Mouse (Mus musculus) lung, postnatal 0 days (tissue): ENCODE data around the gene Asap3. TPM values are rescaled to one million over a fixed set of nuclear protein-coding genes. Genes with fewer than 3 reads are reported as not detected.
A peak's percentile ranks its signal among the peaks of the same experiment; 100 is the strongest.

ENCODE experiments used
- ATAC-seq: fragments of 200-750 bp; cut with Nextera tagmentation; 2 replicates; pipeline ENCODE4 v1.8.0; 2017; ENCODE audit warnings: moderate library complexity
- DNase-seq: peaks from one replicate; pipeline ENCODE4 v3.0.0-alpha.2; 2016; ENCODE audit warnings: low spot score
- H3K27ac ChIP-seq: fragments of 300-500 bp; sonication (generic); 2 replicates; pipeline ENCODE4 v1.5.1; 2014; ENCODE audit warnings: antibody characterized with exemption, mild to moderate bottlenecking, low read length, mixed read lengths
- H3K27me3 ChIP-seq: fragments of 300-500 bp; sonication (generic); replicated peaks from 2 replicates; pipeline ENCODE4 v1.6.1; 2014; ENCODE audit warnings: low read length, mixed read lengths; ENCODE audit not compliant: insufficient read depth
- H3K36me3 ChIP-seq: fragments of 300-500 bp; sonication (generic); 2 replicates; pipeline ENCODE4 v1.6.1; 2014; ENCODE audit warnings: low read length, mixed read lengths; ENCODE audit not compliant: insufficient read depth
- H3K4me1 ChIP-seq: fragments of 300-500 bp; sonication (generic); 2 replicates; pipeline ENCODE4 v1.6.1; 2014; ENCODE audit warnings: antibody characterized with exemption, low read depth, low read length, mixed read lengths; ENCODE audit not compliant: insufficient read depth
- H3K4me2 ChIP-seq: fragments of 300-500 bp; sonication (generic); replicated peaks from 2 replicates; pipeline ENCODE4 v1.6.1; 2014; ENCODE audit warnings: low read depth, mild to moderate bottlenecking, low read length, moderate library complexity, mixed read lengths
- H3K4me3 ChIP-seq: fragments of 300-500 bp; sonication (generic); 2 replicates; pipeline ENCODE4 v1.5.1; 2014; ENCODE audit warnings: low read depth, low read length
- H3K9ac ChIP-seq: fragments of 300-500 bp; sonication (generic); replicated peaks from 2 replicates; pipeline ENCODE4 v1.6.1; 2014; ENCODE audit warnings: low read depth, mild to moderate bottlenecking
- H3K9me3 ChIP-seq: fragments of 300-500 bp; sonication (generic); 2 replicates; pipeline ENCODE4 v1.6.1; 2016; ENCODE audit warnings: low read length, mixed read lengths
- CTCF ChIP-seq: IDR thresholded peaks from 2 replicates; pipeline ENCODE4 v1.5.1; 2016; ENCODE audit warnings: antibody characterized with exemption, mild to moderate bottlenecking
- EP300 ChIP-seq: IDR thresholded peaks from 2 replicates; pipeline ENCODE4 v1.6.1; 2016; ENCODE audit warnings: antibody characterized with exemption, mild to moderate bottlenecking, control low read depth
- WGBS: fragments of 180-500 bp; shearing (Covaris S2); extraction: QIAGEN DNeasy Blood & Tissue Kit; methylation state at CpG from one replicate; pipeline ENCODE4 v1.1.7; 2014; 5-methylcytosine and 5-hydroxymethylcytosine counted together
- polyA plus RNA-seq: library from polyadenylated mRNA; unstranded; fragments of >200 nt; fragmentation: Nextera tagmentation; extraction: Ambion mirVana; gene quantifications from 2 replicates; pipeline ENCODE4 v1.2.1, GENCODE M21; 2015

Asap3 gene
- polyA plus RNA-seq, 1 experiment from 2014 or later: 5.4 TPM

DNA sequence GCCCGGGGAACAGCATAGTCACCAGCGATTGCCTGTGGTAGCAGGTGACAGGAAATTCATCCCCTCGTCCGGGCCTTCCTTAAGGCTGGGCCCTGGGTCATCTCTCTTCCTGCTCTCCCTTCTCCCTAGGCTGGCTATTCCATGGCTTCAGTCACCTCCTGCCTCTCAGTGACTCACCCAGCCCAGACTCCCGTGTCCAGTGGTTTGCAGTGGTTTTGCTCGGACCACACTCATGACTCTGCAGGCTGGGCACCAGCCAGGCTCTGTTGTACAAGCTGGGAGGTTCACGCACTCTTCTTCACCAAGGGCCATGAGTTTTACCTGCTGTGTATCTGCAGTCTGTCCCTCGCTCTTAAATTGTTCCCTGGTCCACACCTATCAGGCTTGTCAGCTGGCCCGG lies 4.8 kb downstream of the Asap3 start:
- H3K4me3 ChIP-seq: no peak overlapping the region
- H3K4me2 ChIP-seq: no peak overlapping the region
- 70% methylated on average over 9 of the region's 9 CpGs for WGBS
- H3K9ac ChIP-seq: no peak overlapping the region
- DNase-seq: no peak
- TF ChIP-seq EP300 (no peak), CTCF (no peak)
- H3K27ac ChIP-seq: no peak overlapping the region
- no peaks in the 10 kb centered on the region; the same call in 1 of the 2 replicates for H3K4me1 ChIP-seq
- no peaks in the 10 kb centered on the region for H3K27me3 ChIP-seq
- H3K9me3 ChIP-seq: no peaks in the 10 kb centered on the region
- no peak for ATAC-seq
- no peaks in the 10 kb centered on the region for H3K36me3 ChIP-seq

DNA sequence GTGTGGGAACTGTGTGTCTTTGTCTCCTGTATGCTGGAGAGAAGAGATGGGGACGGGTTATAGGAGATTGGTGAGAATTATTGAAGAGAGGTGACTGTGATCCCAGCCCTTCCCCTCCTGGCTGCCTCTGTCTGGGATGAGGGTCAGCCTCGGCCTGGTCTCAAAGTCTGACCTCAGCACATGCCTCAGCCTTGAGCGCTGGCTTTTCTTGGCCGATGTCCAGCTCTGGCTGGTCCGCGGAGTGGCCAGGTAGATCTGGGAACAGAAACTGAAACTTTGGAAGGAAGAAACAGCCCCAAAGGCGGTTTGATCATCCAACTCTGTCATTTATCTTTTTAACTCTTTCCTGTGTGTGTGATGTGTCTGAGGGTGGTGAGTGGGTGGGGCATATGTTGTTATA lies 7.5 kb downstream of the Asap3 start:
- Histone ChIP-seq H3K27me3 (no peaks in the 10 kb centered on the region), H3K9ac (no peak overlapping the region), H3K36me3 (no peaks in the 10 kb centered on the region), H3K4me2 (no peak overlapping the region), H3K4me1 (peaks cover 7% of the 10 kb centered on the region), H3K27ac (no peak overlapping the region), H3K9me3 (no peaks in the 10 kb centered on the region), H3K4me3 (no peak overlapping the region)
- WGBS: 44% methylated on average over 7 of the region's 7 CpGs
- TF ChIP-seq CTCF (no peak), EP300 (no peak)
- DNase-seq: peak; percentile 73
- peak; percentile 67 for ATAC-seq

DNA sequence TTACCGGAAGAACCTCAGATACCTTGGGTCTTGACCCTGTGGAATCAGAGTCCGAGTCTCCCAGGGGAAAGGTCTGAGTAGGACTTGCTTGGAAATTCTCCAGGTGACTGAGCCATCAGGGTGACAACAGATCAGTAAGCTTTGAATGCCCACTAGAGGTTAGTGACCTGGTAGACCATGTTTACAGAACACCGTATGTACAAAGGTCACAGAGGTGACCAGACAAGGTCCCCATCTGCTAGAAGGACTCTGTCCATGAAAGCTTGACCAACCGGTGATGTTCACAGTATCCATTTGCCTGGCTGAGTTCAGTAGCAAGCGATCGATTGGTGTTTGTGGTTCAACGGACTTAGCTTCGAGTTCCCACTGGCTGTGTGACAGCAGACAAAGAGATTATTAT lies 8.7 kb downstream of the Asap3 start:
- DNase-seq (no peak), ATAC-seq (no peak)
- no peaks in the 10 kb centered on the region for H3K36me3 ChIP-seq
- no peak overlapping the region for H3K4me3 ChIP-seq
- H3K4me2 ChIP-seq: no peak overlapping the region
- WGBS: 75% methylated on average over 8 of the region's 8 CpGs
- no peaks in the 10 kb centered on the region for H3K9me3 ChIP-seq
- no peaks in the 10 kb centered on the region for H3K27me3 ChIP-seq
- peaks cover 11% of the 10 kb centered on the region for H3K4me1 ChIP-seq
- no peak for TF ChIP-seq CTCF
- TF ChIP-seq EP300: no peak
- H3K9ac ChIP-seq: no peak overlapping the region
- no peak overlapping the region for H3K27ac ChIP-seq

DNA sequence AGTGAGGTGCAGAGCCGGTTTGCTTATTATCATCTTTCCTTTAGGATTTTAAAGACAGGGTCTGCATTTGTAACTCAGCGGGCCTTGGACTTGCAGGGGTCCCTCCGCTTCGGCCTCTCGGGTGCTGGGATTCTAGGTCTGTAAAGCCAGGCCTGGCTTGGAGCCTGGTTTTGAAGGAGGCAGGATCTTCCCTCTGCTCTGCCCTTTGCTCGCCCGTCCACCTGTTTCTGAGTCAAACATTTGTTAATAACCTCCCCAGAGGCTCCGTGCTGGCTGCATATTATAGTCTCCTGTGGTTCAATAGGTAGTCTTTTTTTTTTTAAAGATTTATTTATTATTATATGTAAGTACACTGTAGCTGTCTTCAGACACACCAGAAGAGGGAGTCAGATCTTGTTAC lies 9.4 kb downstream of the Asap3 start:
- Histone ChIP-seq H3K9me3 (no peaks in the 10 kb centered on the region), H3K9ac (no peak overlapping the region), H3K27me3 (no peaks in the 10 kb centered on the region), H3K4me1 (peaks cover 11% of the 10 kb centered on the region), H3K27ac (no peak overlapping the region), H3K4me3 (no peak overlapping the region), H3K4me2 (no peak overlapping the region), H3K36me3 (no peaks in the 10 kb centered on the region)
- no peak for ATAC-seq
- 83% methylated on average over 8 of the region's 8 CpGs for WGBS
- no peak for TF ChIP-seq CTCF
- TF ChIP-seq EP300: no peak
- DNase-seq: no peak

DNA sequence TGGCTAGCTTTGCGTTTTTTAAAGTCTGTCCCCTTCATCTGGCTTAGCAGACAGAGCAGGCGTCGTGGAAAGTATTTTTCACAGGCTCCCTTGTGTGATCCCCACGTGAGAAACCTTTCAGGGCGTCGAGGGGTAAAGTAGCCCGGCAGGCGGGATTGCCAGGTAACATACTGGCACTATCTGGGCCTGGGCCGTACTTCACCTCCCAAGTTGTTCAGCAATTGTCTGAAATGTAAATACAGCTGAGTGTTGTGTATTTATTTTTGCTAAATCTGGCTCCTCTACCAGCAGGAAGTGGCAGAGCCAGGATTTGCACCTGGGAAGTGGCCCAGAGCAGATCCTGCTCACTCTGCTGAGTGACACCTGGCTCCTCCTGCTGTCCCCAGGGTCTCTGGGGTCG lies 10.9 kb downstream of the Asap3 start:
- Histone ChIP-seq H3K36me3 (no peaks in the 10 kb centered on the region), H3K9ac (no peak overlapping the region), H3K4me2 (no peak overlapping the region), H3K27me3 (no peaks in the 10 kb centered on the region), H3K4me1 (peaks cover 11% of the 10 kb centered on the region), H3K27ac (peak overlapping the region; percentile 38), H3K9me3 (no peaks in the 10 kb centered on the region), H3K4me3 (no peak overlapping the region)
- ATAC-seq: peak; percentile 49
- DNase-seq: peak; percentile 71
- TF ChIP-seq EP300 (peak; percentile 37; the same call in 1 of the 2 replicates), CTCF (no peak)
- WGBS: 27% methylated on average over 10 of the region's 10 CpGs

DNA sequence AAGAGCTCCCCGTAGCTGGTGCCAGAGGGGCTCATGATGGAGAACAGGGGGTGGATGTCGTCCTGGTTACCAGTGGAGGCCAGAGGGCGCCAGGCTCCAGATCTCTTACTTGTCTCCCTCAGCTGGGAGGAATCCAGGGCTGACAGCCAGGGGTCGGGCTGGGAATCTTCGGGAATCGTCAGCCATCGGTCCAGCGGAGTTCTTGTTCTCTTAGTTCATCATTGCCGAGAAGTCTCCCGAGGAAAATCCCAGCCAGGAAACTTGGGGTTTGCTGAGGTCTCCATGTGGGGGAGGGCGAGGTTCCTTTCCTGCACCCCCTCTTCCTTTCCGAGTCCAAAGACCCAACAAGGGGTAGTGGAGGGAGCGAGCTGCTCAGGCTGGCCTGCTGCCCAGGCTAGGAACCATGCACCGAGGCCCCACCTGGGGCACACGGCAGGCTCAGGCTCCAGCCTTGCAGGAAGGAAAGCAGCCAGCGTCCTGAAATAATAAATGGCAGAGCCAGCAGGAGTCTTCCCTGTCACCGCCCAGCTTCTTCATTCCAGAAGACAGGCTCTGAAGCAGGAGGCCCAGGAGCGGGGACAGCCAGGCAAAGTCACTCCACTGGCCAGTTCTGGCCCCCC lies 12.5 kb downstream of the Asap3 start:
- DNase-seq (peak; percentile 61), ATAC-seq (peak; percentile 34)
- H3K4me1 ChIP-seq: peaks cover 11% of the 10 kb centered on the region
- 10% methylated on average over 18 of the region's 18 CpGs for WGBS
- H3K27ac ChIP-seq: peak overlapping the region; percentile 38; the same call in 1 of the 2 replicates
- peak overlapping the region; percentile 32; the same call in 1 of the 2 replicates for H3K4me2 ChIP-seq
- H3K9me3 ChIP-seq: no peaks in the 10 kb centered on the region
- no peak for TF ChIP-seq EP300
- peak; percentile 55 for TF ChIP-seq CTCF
- no peak overlapping the region for H3K4me3 ChIP-seq
- H3K36me3 ChIP-seq: no peaks in the 10 kb centered on the region
- no peak overlapping the region for H3K9ac ChIP-seq
- no peaks in the 10 kb centered on the region for H3K27me3 ChIP-seq
